Mouse (Mus musculus): ENCODE results near the gene Atp2c2.

DNA sequence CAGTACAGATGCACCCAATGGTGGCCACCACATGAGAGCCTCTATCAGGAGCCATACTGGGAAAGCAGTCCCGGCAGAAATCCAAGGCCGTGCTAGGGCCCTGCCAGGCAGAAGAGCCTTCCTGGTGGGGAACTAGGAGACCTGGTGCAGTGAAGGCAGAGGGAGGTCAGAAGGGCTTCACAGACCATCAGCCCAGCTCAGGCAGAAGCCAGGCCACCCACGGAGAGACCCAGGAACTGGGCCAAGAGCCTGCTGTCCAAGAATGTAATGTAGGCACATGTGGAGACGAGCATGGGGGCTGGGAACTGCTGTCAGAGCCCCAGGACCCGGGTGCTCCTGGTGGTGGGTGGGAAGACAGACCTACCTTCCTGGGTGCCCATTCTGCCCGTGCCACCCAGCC is 34.5 kb upstream of the Atp2c2 start:
- TF ChIP-seq CTCF (IDR thresholded peaks at IDR 0.05; ENCODE audit: extremely low read depth, insufficient read depth, low read length) (no peak), POLR2A (IDR thresholded peaks at IDR 0.05; ENCODE audit: extremely low read depth, insufficient read depth, low read length) (no peak)
